Mouse (Mus musculus): Measurements from ENCODE around the gene 1110025L11Rik.
"Not testable (repeated sequence)": the region's sequence is repeated elsewhere in the genome, so short reads cannot be mapped to it uniquely, and the experiment has no call there.

The 1110025L11Rik gene

GRCm38 (mm10) chr16:89063902-89064301 is at the start of gene 1110025L11Rik:
1110025L11Rik (minus strand) TSS chr16:89064002.
- DNase-seq = not testable (repeated sequence)

DNA sequence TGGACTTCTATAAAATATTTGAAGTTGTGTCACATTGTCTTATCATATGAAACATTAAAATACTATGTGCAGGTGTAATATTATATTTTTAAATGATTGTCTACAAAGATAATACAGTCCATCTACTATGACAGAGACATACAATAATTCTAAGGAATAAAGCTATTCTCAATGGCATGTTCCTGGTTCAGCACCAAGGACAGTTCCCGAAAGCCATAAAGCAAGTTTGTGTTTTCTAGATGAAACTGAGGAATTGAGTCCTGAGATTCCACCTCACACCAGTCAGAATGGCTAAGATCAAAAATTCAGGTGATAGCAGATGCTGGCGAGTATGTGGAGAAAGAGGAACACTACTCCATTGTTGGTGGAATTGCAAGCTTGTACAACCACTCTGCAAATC is 7.2 kb upstream of the 1110025L11Rik start:
- DNase-seq = peak; percentile 4

DNA sequence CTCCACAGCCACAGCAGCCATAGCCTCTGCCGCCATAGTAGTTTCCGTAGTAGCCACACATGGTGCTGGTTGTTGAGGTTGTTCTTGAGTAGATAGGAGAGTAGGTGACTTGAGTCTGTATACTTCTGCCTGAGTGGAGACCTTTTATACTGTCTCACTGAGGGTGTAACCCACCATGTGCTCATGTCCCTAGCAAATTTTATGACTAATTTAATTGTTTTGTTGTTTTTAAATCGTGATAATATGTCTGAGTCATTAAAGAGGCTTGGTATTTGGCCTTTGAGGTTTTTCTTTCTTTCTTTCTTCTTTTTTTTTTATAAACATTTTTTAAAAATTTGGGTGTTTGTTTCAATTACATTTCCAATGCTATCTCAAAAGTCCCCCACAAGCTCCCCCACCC is 16.0 kb downstream of the 1110025L11Rik start, which contains the start of gene Krtap6-5:
Gene Krtap6-5, minus strand, starts transcription at position 101 of the 400 bp plus-strand sequence.
- DNase-seq = no peak

- not testable (repeated sequence) for DNase-seq
Measured at GRCm38 (mm10) chr16:89041372-89041771, 22.4 kb downstream of the 1110025L11Rik start, which contains the start of gene Gm10228. Gm10228 (minus strand) TSS chr16:89041472.

GRCm38 (mm10) chr16:89031399-89031798 is 32.4 kb downstream of the 1110025L11Rik start, which contains the start of gene Krtap6-1:
Krtap6-1 (plus strand) TSS chr16:89031699.
- not testable (repeated sequence) for DNase-seq

- DNase-seq = not testable (repeated sequence)
Measured at GRCm38 (mm10) chr16:89014984-89015383, 48.8 kb downstream of the 1110025L11Rik start, which contains the start of gene Gm10229. Gm10229 (plus strand) TSS chr16:89015284.

GRCm38 (mm10) chr16:89013973-89014372 is 49.8 kb downstream of the 1110025L11Rik start:
- DNase-seq = no peak
